Mouse (Mus musculus) intestine, embryonic 16.5 days (tissue): ENCODE measurements at regions not wholly inside any gene's neighbourhood (a gene's known extent, or its start where the extent isn't known, plus 50 kb on each side); places are given as distances from the start of the nearest gene placed in this dataset.
A peak's percentile ranks its signal among the peaks of the same experiment; 100 is the strongest.

ENCODE experiments used
- ATAC-seq: fragments of 200-750 bp; cut with Nextera tagmentation; 2 replicates; pipeline ENCODE4 v1.8.0; 2017; ENCODE audit warnings: moderate TSS enrichment, moderate library complexity
- H3K27ac ChIP-seq: fragments of 300-500 bp; sonication (generic); 2 replicates; pipeline ENCODE4 v1.5.1; 2014; ENCODE audit warnings: mild to moderate bottlenecking, low read length
- H3K27me3 ChIP-seq: fragments of 300-500 bp; sonication (generic); replicated peaks from 2 replicates; pipeline ENCODE4 v1.6.1; 2014; ENCODE audit warnings: low read length, control low read depth, mixed read lengths; ENCODE audit not compliant: control insufficient read depth, insufficient read depth
- H3K36me3 ChIP-seq: fragments of 300-500 bp; sonication (generic); 2 replicates; pipeline ENCODE4 v1.6.1; 2014; ENCODE audit warnings: low read length, control low read depth; ENCODE audit not compliant: control insufficient read depth, insufficient read depth
- H3K4me1 ChIP-seq: fragments of 300-500 bp; sonication (generic); 2 replicates; pipeline ENCODE4 v1.6.1; 2014; ENCODE audit warnings: low read length, control low read depth, mixed read lengths; ENCODE audit not compliant: control insufficient read depth, insufficient read depth
- H3K4me2 ChIP-seq: fragments of 300-500 bp; sonication (generic); 2 replicates; pipeline ENCODE4 v1.6.1; 2014; ENCODE audit warnings: low read depth, low read length, control low read depth
- H3K4me3 ChIP-seq: fragments of 300-500 bp; sonication (generic); 2 replicates; pipeline ENCODE4 v1.5.1; 2014; ENCODE audit warnings: mild to moderate bottlenecking, low read length
- H3K9ac ChIP-seq: fragments of 300-500 bp; sonication (generic); 2 replicates; pipeline ENCODE4 v1.6.1; 2014; ENCODE audit warnings: low read depth, low read length
- H3K9me3 ChIP-seq: fragments of 300-500 bp; sonication (generic); 2 replicates; pipeline ENCODE4 v1.6.1; 2016; ENCODE audit warnings: low read length, control low read depth; ENCODE audit not compliant: control insufficient read depth
- WGBS: fragments of 180-500 bp; shearing (Covaris S2); extraction: QIAGEN DNeasy Blood & Tissue Kit; methylation state at CpG from one replicate; pipeline ENCODE4 v1.1.7; 2014; 5-methylcytosine and 5-hydroxymethylcytosine counted together

DNA sequence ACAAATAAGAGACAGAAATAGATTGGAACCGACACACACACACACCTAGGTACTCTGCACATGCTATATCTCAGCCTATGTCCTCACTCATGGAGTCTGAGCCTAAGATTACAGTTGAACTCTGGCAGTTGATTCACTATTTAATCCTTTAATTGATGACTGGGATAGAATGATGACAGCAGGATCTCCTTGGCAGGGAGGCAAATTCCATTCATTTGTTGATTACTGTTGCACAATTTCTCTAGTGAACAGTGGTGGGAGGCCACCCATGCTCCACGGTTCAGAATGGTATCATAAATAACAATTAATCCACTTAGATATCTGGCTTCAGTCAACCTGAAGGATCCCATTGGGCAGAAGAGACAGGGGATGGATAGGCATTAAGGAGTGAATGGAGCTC is 181.3 kb upstream of the Auts2 start:
- no peak overlapping the region for H3K9ac ChIP-seq
- no peak overlapping the region for H3K27ac ChIP-seq
- H3K4me2 ChIP-seq = no peak overlapping the region
- H3K36me3 ChIP-seq = no peaks in the 10 kb centered on the region
- H3K27me3 ChIP-seq = no peaks in the 10 kb centered on the region
- no peak overlapping the region for H3K4me3 ChIP-seq
- 53% methylated on average over 2 of the region's 2 CpGs for WGBS
- H3K4me1 ChIP-seq = no peaks in the 10 kb centered on the region
- ATAC-seq = 0 out of 2 replicates have a peak, but pooled peaks have one; percentile 42
- H3K9me3 ChIP-seq = no peaks in the 10 kb centered on the region

GRCm38 (mm10) chr5:132710301-132710700 is 167.2 kb upstream of the Auts2 start:
- WGBS = 68% methylated on average over 4 of the region's 4 CpGs
- H3K27me3 ChIP-seq = no peaks in the 10 kb centered on the region
- H3K36me3 ChIP-seq = no peaks in the 10 kb centered on the region
- H3K4me2 ChIP-seq = no peak overlapping the region
- no peak overlapping the region for H3K27ac ChIP-seq
- H3K4me1 ChIP-seq = no peaks in the 10 kb centered on the region
- no peak overlapping the region for H3K4me3 ChIP-seq
- no peak overlapping the region for H3K9ac ChIP-seq
- ATAC-seq = no peak
- no peaks in the 10 kb centered on the region for H3K9me3 ChIP-seq

- Histone ChIP-seq H3K4me1 (no peaks in the 10 kb centered on the region), H3K4me3 (no peak overlapping the region), H3K9ac (no peak overlapping the region), H3K36me3 (no peaks in the 10 kb centered on the region), H3K27me3 (no peaks in the 10 kb centered on the region), H3K27ac (no peak overlapping the region), H3K4me2 (no peak overlapping the region), H3K9me3 (no peaks in the 10 kb centered on the region)
- no peak for ATAC-seq
- WGBS = 69% methylated on average over 4 of the region's 4 CpGs
Observed at GRCm38 (mm10) chr5:132707531-132707930, 164.4 kb upstream of the Auts2 start.

DNA sequence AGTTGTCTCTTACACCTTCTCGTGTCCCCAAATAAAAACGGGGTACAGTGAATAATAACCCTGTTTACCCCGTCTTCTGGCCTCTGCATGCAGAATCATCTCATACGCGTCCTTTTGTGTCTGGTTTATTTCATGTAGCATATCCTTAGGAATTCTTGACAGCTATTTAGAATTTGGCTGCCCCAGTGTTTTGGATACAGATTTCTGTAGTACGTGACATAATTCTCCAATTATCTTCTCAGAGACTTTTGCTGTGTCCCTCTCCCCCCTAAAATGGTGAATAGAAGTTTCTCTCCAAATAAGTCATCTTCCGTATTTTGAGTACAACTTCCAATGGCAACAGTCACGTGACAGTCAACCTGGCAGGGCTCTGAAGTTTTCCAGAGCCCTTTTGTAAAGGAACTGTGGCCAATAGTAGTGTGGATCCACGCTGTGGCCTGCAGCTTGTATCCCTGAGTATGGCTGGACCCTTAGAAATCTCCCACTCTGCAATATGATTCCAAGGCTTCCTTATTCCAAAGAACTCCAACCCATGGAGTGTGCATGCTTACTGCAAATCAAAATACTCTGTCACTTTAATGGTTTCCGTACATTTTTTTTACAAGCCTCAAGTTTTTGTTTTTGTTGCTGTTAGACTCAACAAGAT is 160.4 kb upstream of the Auts2 start:
- Histone ChIP-seq H3K4me2 (no peak overlapping the region), H3K4me3 (no peak overlapping the region), H3K27me3 (no peaks in the 10 kb centered on the region), H3K9me3 (no peaks in the 10 kb centered on the region), H3K9ac (no peak overlapping the region), H3K36me3 (no peaks in the 10 kb centered on the region), H3K4me1 (no peaks in the 10 kb centered on the region), H3K27ac (0 out of 2 replicates have a peak overlapping the region, but pooled peaks have one; percentile 29)
- ATAC-seq = peak; percentile 82
- 51% methylated on average over 10 of the region's 10 CpGs for WGBS

DNA sequence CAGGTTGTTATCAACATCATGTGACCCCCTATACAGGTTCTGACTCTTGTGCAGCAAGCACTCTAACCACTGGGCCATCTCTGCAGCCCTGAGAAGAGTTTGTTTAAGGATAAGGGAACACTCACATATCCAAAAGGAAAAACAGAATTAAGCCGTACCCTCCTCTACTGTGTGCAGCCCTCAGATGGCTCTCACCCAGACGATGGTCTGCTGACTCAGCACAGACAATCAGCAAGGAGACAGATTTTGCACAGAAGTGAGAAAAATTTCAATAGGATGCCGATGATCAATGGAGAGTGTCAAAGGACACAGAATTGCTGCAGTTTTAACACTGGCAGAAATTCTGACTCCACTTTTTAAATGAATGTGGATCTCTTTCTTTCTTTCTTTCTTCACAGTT is 159.4 kb upstream of the Auts2 start:
- Histone ChIP-seq H3K9ac (no peak overlapping the region), H3K27me3 (no peaks in the 10 kb centered on the region), H3K9me3 (no peaks in the 10 kb centered on the region), H3K27ac (no peak overlapping the region), H3K4me2 (no peak overlapping the region), H3K36me3 (no peaks in the 10 kb centered on the region), H3K4me1 (no peaks in the 10 kb centered on the region), H3K4me3 (no peak overlapping the region)
- ATAC-seq = no peak
- WGBS = 62% methylated on average over 3 of the region's 3 CpGs

- no peak overlapping the region for H3K27ac ChIP-seq
- no peaks in the 10 kb centered on the region for H3K4me1 ChIP-seq
- H3K9ac ChIP-seq = no peak overlapping the region
- H3K36me3 ChIP-seq = no peaks in the 10 kb centered on the region
- no peaks in the 10 kb centered on the region for H3K27me3 ChIP-seq
- H3K4me3 ChIP-seq = no peak overlapping the region
- WGBS = 88% methylated on average over 10 of the region's 10 CpGs
- no peaks in the 10 kb centered on the region for H3K9me3 ChIP-seq
- H3K4me2 ChIP-seq = no peak overlapping the region
- no peak for ATAC-seq
Observed at GRCm38 (mm10) chr5:132690784-132691183, 147.6 kb upstream of the Auts2 start.

DNA sequence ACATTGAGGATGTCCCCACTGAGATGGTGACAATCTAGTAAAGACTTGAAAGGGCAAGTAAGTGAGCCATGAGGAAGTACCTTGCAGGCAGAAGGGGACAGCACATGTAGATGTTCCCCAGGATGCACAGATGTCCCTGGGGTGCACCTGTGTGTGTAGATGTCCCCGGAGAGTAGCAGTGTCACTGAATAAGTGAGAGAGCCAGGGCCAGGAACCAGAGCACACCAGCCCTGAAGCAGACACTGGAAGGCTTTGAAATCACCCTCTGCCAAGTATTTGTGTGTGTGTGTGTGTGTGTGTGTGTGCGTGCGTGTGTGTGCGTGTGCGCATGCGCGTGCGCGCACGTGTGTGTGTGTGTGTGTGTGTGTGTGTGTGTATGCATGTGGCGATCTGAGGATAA is 132.1 kb upstream of the Auts2 start:
- Histone ChIP-seq H3K27me3 (no peaks in the 10 kb centered on the region), H3K4me1 (no peaks in the 10 kb centered on the region), H3K36me3 (no peaks in the 10 kb centered on the region), H3K4me3 (no peak overlapping the region), H3K9ac (no peak overlapping the region), H3K4me2 (no peak overlapping the region), H3K27ac (no peak overlapping the region), H3K9me3 (no peaks in the 10 kb centered on the region)
- 93% methylated on average over 11 of the region's 11 CpGs for WGBS
- ATAC-seq = no peak

- Histone ChIP-seq H3K27me3 (no peaks in the 10 kb centered on the region), H3K9me3 (no peaks in the 10 kb centered on the region), H3K4me1 (no peaks in the 10 kb centered on the region), H3K9ac (no peak overlapping the region), H3K4me2 (no peak overlapping the region), H3K36me3 (no peaks in the 10 kb centered on the region), H3K27ac (no peak overlapping the region), H3K4me3 (no peak overlapping the region)
- 38% methylated on average over 6 of the region's 6 CpGs for WGBS
- no peak for ATAC-seq
Observed at GRCm38 (mm10) chr5:132673599-132674305, 130.6 kb upstream of the Auts2 start.

DNA sequence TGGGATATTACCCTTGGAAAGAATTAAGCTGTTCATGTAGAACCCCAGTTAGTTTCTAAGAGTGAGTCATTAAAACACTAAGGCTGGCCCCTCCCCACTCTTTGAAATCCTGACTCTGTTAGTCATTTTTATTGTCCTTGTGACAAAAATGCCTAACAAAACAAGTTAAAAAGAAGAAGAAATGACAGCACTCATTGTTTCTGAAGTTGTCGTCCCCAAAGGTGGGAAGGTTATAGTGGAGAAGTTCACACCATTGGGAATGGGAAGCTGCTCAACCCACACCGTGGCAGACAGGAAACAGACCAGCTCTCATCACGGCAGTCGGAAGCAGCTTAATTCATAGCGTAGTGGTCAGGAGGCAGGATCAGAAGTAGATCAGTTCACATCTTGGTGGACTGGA is 128.4 kb upstream of the Auts2 start:
- no peak overlapping the region for H3K9ac ChIP-seq
- H3K4me1 ChIP-seq = no peaks in the 10 kb centered on the region
- H3K4me3 ChIP-seq = no peak overlapping the region
- H3K27me3 ChIP-seq = no peaks in the 10 kb centered on the region
- no peak overlapping the region for H3K4me2 ChIP-seq
- no peak overlapping the region for H3K27ac ChIP-seq
- WGBS = 42% methylated on average over 5 of the region's 5 CpGs
- ATAC-seq = no peak
- no peaks in the 10 kb centered on the region for H3K9me3 ChIP-seq
- no peaks in the 10 kb centered on the region for H3K36me3 ChIP-seq
